Mouse (Mus musculus) limb, embryonic 15.5 days (tissue): ENCODE results near the gene Alpi. TPM values are rescaled to one million over a fixed set of nuclear protein-coding genes. Genes with fewer than 3 reads are reported as not detected.

Experiments
- ATAC-seq: fragments of 200-750 bp; cut with Nextera tagmentation; 2 replicates; pipeline ENCODE4 v1.8.0; 2017; ENCODE audit warnings: low read depth, moderate TSS enrichment; ENCODE audit not compliant: insufficient number of reproducible peaks, low FRiP score, low TSS enrichment
- H3K27ac ChIP-seq: fragments of 300-500 bp; sonication (generic); 2 replicates; pipeline ENCODE4 v1.5.1; 2015; ENCODE audit warnings: moderate library complexity, mild to moderate bottlenecking, inconsistent platforms
- H3K27me3 ChIP-seq: fragments of 300-500 bp; sonication (generic); 2 replicates; pipeline ENCODE4 v1.6.1; 2015; ENCODE audit warnings: inconsistent platforms
- H3K36me3 ChIP-seq: fragments of 300-500 bp; sonication (generic); 2 replicates; pipeline ENCODE4 v1.6.1; 2015; ENCODE audit warnings: inconsistent platforms
- H3K4me1 ChIP-seq: fragments of 300-500 bp; sonication (generic); 2 replicates; pipeline ENCODE4 v1.6.1; 2015; ENCODE audit warnings: inconsistent platforms
- H3K4me2 ChIP-seq: fragments of 300-500 bp; sonication (generic); 2 replicates; pipeline ENCODE4 v1.6.1; 2015; ENCODE audit warnings: mild to moderate bottlenecking, inconsistent platforms
- H3K4me3 ChIP-seq: fragments of 300-500 bp; sonication (generic); 2 replicates; pipeline ENCODE4 v1.5.1; 2015; ENCODE audit warnings: mild to moderate bottlenecking, inconsistent platforms
- H3K9ac ChIP-seq: fragments of 300-500 bp; sonication (generic); 2 replicates; pipeline ENCODE4 v1.6.1; 2015; ENCODE audit warnings: inconsistent platforms
- H3K9me3 ChIP-seq: fragments of 300-500 bp; sonication (generic); 2 replicates; pipeline ENCODE4 v1.6.1; 2016; ENCODE audit warnings: inconsistent platforms
- WGBS: fragments of 180-500 bp; shearing (Covaris S2); methylation state at CpG from one replicate; pipeline ENCODE4 v1.1.7; 2015; 5-methylcytosine and 5-hydroxymethylcytosine counted together
- polyA plus RNA-seq: library from polyadenylated mRNA; unstranded; fragments of >200 nt; fragmentation: Nextera tagmentation; extraction: Ambion mirVana; gene quantifications from 2 replicates; pipeline ENCODE4 v1.2.1, GENCODE M21; 2015

The Alpi gene
- polyA plus RNA-seq: 0.10 TPM in 1 of 2 replicates, not detected in the other

DNA sequence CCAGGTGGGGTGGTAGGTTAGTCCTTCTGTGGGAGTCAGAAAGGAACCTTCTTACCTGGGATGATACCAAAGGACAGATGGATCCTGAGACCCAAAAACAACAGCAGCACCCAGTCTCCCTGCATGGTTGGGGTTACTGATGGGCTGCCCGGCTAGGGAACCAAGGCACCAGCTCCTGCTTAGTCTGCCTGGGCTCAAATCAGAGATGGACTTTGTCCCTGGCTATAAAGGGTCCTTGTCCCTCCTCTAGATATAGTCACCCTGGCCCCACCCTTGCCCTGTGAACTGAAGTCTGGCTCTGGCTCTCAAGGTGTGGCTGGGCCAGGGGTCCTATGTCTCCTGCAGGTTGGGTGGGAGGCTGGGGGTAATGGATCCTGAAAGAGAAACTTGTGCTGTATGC lies at the start of gene Alpi:
Gene Alpi, minus strand, starts transcription at position 196 of the 400 bp plus-strand sequence.
- Histone ChIP-seq H3K4me1 (0 out of 2 replicates have a peak, but pooled peaks cover 6% of the 10 kb centered on the region), H3K4me3 (no peak within 1 kb of the TSS), H3K9ac (no peak within 1 kb of the TSS), H3K36me3 (no peaks in the 10 kb centered on the region), H3K27me3 (0 out of 2 replicates have a peak, but pooled peaks cover 13% of the 10 kb centered on the region), H3K9me3 (no peaks in the 10 kb centered on the region), H3K27ac (no peak within 1 kb of the TSS), H3K4me2 (no peak within 1 kb of the TSS)
- 90% methylated on average over 1 of the region's 1 CpGs for WGBS
- ATAC-seq: no peak

- Histone ChIP-seq H3K4me2 (no peak overlapping the region), H3K27me3 (peaks cover 68% of the 10 kb centered on the region), H3K4me3 (no peak overlapping the region), H3K9ac (no peak overlapping the region), H3K9me3 (no peaks in the 10 kb centered on the region), H3K27ac (no peak overlapping the region), H3K4me1 (peaks cover 14% of the 10 kb centered on the region), H3K36me3 (no peaks in the 10 kb centered on the region)
- 32% methylated on average over 13 of the region's 13 CpGs for WGBS
- no peak for ATAC-seq
Observed at GRCm38 (mm10) chr1:87149422-87149821, 48.0 kb upstream of the Alpi start.

- WGBS: 75% methylated on average over 10 of the region's 10 CpGs
- no peak overlapping the region for H3K27ac ChIP-seq
- H3K4me1 ChIP-seq: no peaks in the 10 kb centered on the region
- no peaks in the 10 kb centered on the region for H3K9me3 ChIP-seq
- no peak overlapping the region for H3K4me2 ChIP-seq
- no peak overlapping the region for H3K9ac ChIP-seq
- no peak for ATAC-seq
- H3K36me3 ChIP-seq: no peaks in the 10 kb centered on the region
- H3K27me3 ChIP-seq: peaks cover 7% of the 10 kb centered on the region; the same call in 1 of the 2 replicates
- no peak overlapping the region for H3K4me3 ChIP-seq
Observed at GRCm38 (mm10) chr1:87143141-87143540, 41.7 kb upstream of the Alpi start.

DNA sequence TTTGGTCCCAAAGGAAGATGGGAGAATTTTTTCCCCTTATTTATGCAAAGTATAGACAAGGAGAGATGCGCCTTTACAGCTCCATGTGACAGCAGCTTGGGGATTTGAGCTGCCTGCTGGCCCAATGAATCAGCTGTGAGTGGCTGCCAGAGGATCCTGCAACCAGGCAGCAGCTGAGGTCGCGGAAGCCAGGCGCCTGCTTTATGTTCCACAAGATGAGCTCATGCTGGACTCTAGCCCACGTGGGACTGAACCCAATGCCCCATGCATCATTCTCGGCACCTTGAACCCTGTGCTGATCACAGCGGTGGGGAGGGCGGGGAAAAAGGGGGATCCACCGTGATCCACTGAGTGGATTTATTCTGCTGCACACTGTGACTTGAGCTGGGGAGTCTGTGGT lies 41.0 kb upstream of the Alpi start:
- Histone ChIP-seq H3K4me3 (no peak overlapping the region), H3K27ac (no peak overlapping the region), H3K36me3 (no peaks in the 10 kb centered on the region), H3K9me3 (no peaks in the 10 kb centered on the region), H3K27me3 (0 out of 2 replicates have a peak, but pooled peaks cover under 1% of the 10 kb centered on the region), H3K4me2 (no peak overlapping the region), H3K4me1 (no peaks in the 10 kb centered on the region), H3K9ac (no peak overlapping the region)
- no peak for ATAC-seq
- WGBS: 71% methylated on average over 9 of the region's 9 CpGs

- Histone ChIP-seq H3K36me3 (no peaks in the 10 kb centered on the region), H3K9me3 (no peaks in the 10 kb centered on the region), H3K4me3 (no peak overlapping the region), H3K27ac (no peak overlapping the region), H3K9ac (no peak overlapping the region), H3K27me3 (no peaks in the 10 kb centered on the region), H3K4me2 (no peak overlapping the region), H3K4me1 (no peaks in the 10 kb centered on the region)
- no peak for ATAC-seq
- WGBS: 74% methylated on average over 4 of the region's 4 CpGs
Observed at GRCm38 (mm10) chr1:87141550-87141949, 40.1 kb upstream of the Alpi start.

GRCm38 (mm10) chr1:87131803-87132202 lies 30.4 kb upstream of the Alpi start:
- Histone ChIP-seq H3K27ac (no peak overlapping the region), H3K9me3 (no peaks in the 10 kb centered on the region), H3K27me3 (peaks cover 25% of the 10 kb centered on the region), H3K36me3 (no peaks in the 10 kb centered on the region), H3K4me2 (no peak overlapping the region), H3K9ac (no peak overlapping the region), H3K4me3 (no peak overlapping the region), H3K4me1 (peaks cover 4% of the 10 kb centered on the region; the same call in 1 of the 2 replicates)
- no peak for ATAC-seq
- WGBS: 76% methylated on average over 4 of the region's 4 CpGs

GRCm38 (mm10) chr1:87127206-87128030 lies 26.0 kb upstream of the Alpi start:
- Histone ChIP-seq H3K27me3 (peaks cover 40% of the 10 kb centered on the region), H3K9ac (no peak overlapping the region), H3K36me3 (no peaks in the 10 kb centered on the region), H3K4me1 (peaks cover 4% of the 10 kb centered on the region; the same call in 1 of the 2 replicates), H3K4me3 (peak overlapping the region; percentile 18; the same call in 1 of the 2 replicates), H3K27ac (no peak overlapping the region), H3K4me2 (peak overlapping the region; percentile 29; the same call in 1 of the 2 replicates), H3K9me3 (no peaks in the 10 kb centered on the region)
- ATAC-seq: no peak
- WGBS: 8% methylated on average over 43 of the region's 43 CpGs

DNA sequence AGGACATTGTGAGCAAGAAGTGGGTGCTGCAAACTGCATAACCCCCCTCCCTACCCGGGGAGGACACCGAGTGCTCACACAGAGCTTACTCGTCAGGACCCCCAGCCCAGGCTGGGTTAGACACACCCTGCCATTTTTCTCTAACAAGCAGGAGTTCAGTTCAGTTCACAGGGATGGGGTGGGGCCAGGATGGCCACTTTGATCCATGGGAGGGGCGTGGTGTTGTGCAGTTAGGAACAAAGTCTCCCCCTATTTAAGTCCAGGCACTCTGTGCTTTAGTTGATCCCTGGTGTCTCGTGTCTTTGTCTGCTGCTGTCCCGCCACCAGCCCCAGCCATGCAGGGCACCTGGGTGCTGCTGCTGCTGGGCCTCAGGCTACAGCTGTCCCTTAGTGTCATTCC lies 23.3 kb upstream of the Alpi start, which contains the start of gene Akp3:
Gene Akp3, plus strand, starts transcription at position 301 of the 400 bp plus-strand sequence.
- Histone ChIP-seq H3K4me1 (peaks cover 4% of the 10 kb centered on the region; the same call in 1 of the 2 replicates), H3K27ac (no peak within 1 kb of the TSS), H3K36me3 (no peaks in the 10 kb centered on the region), H3K4me3 (no peak within 1 kb of the TSS), H3K9ac (no peak within 1 kb of the TSS), H3K9me3 (no peaks in the 10 kb centered on the region), H3K27me3 (peaks cover 40% of the 10 kb centered on the region), H3K4me2 (no peak within 1 kb of the TSS)
- WGBS: 71% methylated on average over 6 of the region's 6 CpGs
- ATAC-seq: no peak

- H3K9ac ChIP-seq: no peak overlapping the region
- H3K4me3 ChIP-seq: no peak overlapping the region
- H3K9me3 ChIP-seq: no peaks in the 10 kb centered on the region
- H3K36me3 ChIP-seq: no peaks in the 10 kb centered on the region
- no peak overlapping the region for H3K27ac ChIP-seq
- H3K27me3 ChIP-seq: no peaks in the 10 kb centered on the region
- H3K4me1 ChIP-seq: no peaks in the 10 kb centered on the region
- ATAC-seq: no peak
- 94% methylated on average over 1 of the region's 1 CpGs for WGBS
- no peak overlapping the region for H3K4me2 ChIP-seq
Observed at GRCm38 (mm10) chr1:87114784-87115183, 13.4 kb upstream of the Alpi start.

DNA sequence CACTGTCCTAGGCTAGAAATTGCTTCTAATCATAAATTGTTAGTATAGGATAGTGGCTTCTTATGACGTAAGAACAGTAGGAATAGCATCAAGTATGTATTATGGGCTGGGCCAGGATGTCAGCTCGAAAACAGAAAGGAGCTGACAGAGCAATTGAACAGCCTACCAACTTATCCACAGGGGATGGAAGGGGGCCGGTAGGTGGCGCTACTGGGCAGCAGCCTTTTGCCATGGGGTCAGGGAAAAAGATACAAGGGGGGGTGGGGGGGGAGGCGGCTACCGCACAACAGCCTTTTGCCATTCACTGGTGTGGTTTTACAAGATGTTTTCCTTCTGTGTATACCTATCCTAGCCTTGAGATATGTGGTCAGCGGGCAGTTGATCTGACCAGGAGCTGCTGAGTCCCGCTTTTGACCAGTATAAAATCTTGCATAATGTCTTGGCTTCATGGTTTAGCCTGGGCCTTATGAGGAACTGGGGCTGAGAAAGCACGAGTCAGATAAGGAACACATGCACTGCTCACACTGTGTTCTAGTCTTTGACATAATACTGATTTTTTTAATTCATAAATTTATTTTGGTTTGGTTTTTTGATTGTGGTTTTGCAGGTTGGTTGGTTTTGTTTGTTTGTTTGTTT lies 10.4 kb upstream of the Alpi start:
- Histone ChIP-seq H3K27ac (no peak overlapping the region), H3K9me3 (no peaks in the 10 kb centered on the region), H3K4me3 (no peak overlapping the region), H3K4me2 (no peak overlapping the region), H3K4me1 (no peaks in the 10 kb centered on the region), H3K27me3 (no peaks in the 10 kb centered on the region), H3K9ac (no peak overlapping the region), H3K36me3 (no peaks in the 10 kb centered on the region)
- ATAC-seq: no peak
- 41% methylated on average over 9 of the region's 9 CpGs for WGBS

- 79% methylated on average over 4 of the region's 4 CpGs for WGBS
- H3K4me3 ChIP-seq: no peak overlapping the region
- no peaks in the 10 kb centered on the region for H3K4me1 ChIP-seq
- H3K27ac ChIP-seq: no peak overlapping the region
- no peak for ATAC-seq
- no peaks in the 10 kb centered on the region for H3K27me3 ChIP-seq
- no peaks in the 10 kb centered on the region for H3K36me3 ChIP-seq
- no peak overlapping the region for H3K4me2 ChIP-seq
- no peaks in the 10 kb centered on the region for H3K9me3 ChIP-seq
- no peak overlapping the region for H3K9ac ChIP-seq
Observed at GRCm38 (mm10) chr1:87108564-87108963, 7.2 kb upstream of the Alpi start.

DNA sequence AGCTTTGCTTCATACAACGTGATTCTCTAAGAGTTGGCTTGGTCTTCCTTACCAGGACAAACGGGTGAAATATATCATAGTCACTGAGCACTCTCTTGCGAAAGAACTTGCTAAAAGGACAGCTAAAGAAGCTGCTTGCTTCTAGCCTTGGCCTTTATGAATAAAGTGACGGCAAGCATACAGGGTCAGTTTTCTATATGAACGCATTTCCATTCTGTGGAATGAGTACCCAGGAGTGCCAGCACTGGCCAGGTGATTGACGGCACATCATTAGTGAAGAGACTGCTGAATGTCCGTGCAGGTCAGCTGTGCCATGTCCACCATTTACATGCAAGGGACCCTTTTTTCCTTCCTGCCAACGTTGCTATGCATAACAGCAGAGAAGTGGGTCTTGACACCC lies 5.1 kb upstream of the Alpi start:
- no peak overlapping the region for H3K27ac ChIP-seq
- WGBS: 78% methylated on average over 8 of the region's 8 CpGs
- no peak overlapping the region for H3K9ac ChIP-seq
- no peaks in the 10 kb centered on the region for H3K36me3 ChIP-seq
- H3K9me3 ChIP-seq: no peaks in the 10 kb centered on the region
- no peaks in the 10 kb centered on the region for H3K4me1 ChIP-seq
- ATAC-seq: no peak
- no peak overlapping the region for H3K4me2 ChIP-seq
- H3K27me3 ChIP-seq: no peaks in the 10 kb centered on the region
- H3K4me3 ChIP-seq: no peak overlapping the region
